Mouse (Mus musculus) midbrain, embryonic 12.5 days (tissue): Measurements from ENCODE around the gene Wdr83. TPM values are rescaled to one million over a fixed set of nuclear protein-coding genes. Genes with fewer than 3 reads are reported as not detected.

Experiments
- ATAC-seq: fragments of 200-750 bp; cut with Nextera tagmentation; 2 replicates; pipeline ENCODE4 v1.8.0; 2017; ENCODE audit warnings: low read depth, moderate TSS enrichment, moderate library complexity; ENCODE audit not compliant: low FRiP score
- H3K27ac ChIP-seq: fragments of 300-500 bp; sonication (generic); replicated peaks from 2 replicates; pipeline ENCODE4 v1.5.1; 2016; ENCODE audit warnings: mild to moderate bottlenecking
- H3K27me3 ChIP-seq: fragments of 300-500 bp; sonication (generic); 2 replicates; pipeline ENCODE4 v1.6.1; 2016; ENCODE audit warnings: mild to moderate bottlenecking
- H3K36me3 ChIP-seq: fragments of 300-500 bp; sonication (generic); 2 replicates; pipeline ENCODE4 v1.6.1; 2016
- H3K4me1 ChIP-seq: fragments of 300-500 bp; sonication (generic); 2 replicates; pipeline ENCODE4 v1.6.1; 2016
- H3K4me2 ChIP-seq: fragments of 300-500 bp; sonication (generic); replicated peaks from 2 replicates; pipeline ENCODE4 v1.6.1; 2016; ENCODE audit warnings: mild to moderate bottlenecking, moderate library complexity
- H3K4me3 ChIP-seq: fragments of 300-500 bp; sonication (generic); 2 replicates; pipeline ENCODE4 v1.5.1; 2016; ENCODE audit warnings: mild to moderate bottlenecking
- H3K9ac ChIP-seq: fragments of 300-500 bp; sonication (generic); replicated peaks from 2 replicates; pipeline ENCODE4 v1.6.1; 2016; ENCODE audit warnings: mild to moderate bottlenecking, moderate library complexity
- H3K9me3 ChIP-seq: fragments of 300-500 bp; sonication (generic); 2 replicates; pipeline ENCODE4 v1.6.1; 2016; ENCODE audit warnings: mild to moderate bottlenecking
- WGBS: fragments of 180-500 bp; shearing (Covaris S2); methylation state at CpG from one replicate; pipeline ENCODE4 v1.1.7; 2016; 5-methylcytosine and 5-hydroxymethylcytosine counted together
- microRNA-seq: library from miRNA; unstranded; fragments of <30 nt; microRNA quantifications from one replicate; pipeline ENCODE4, GENCODE M21; 2017
- polyA plus RNA-seq: library from polyadenylated mRNA; unstranded; fragments of >200 nt; fragmentation: Nextera tagmentation; extraction: Ambion mirVana; gene quantifications from 2 replicates; pipeline ENCODE4 v1.2.1, GENCODE M21; 2016

The Wdr83 gene
- polyA plus RNA-seq, 1 experiment from 2014 or later = 54.2 TPM

DNA sequence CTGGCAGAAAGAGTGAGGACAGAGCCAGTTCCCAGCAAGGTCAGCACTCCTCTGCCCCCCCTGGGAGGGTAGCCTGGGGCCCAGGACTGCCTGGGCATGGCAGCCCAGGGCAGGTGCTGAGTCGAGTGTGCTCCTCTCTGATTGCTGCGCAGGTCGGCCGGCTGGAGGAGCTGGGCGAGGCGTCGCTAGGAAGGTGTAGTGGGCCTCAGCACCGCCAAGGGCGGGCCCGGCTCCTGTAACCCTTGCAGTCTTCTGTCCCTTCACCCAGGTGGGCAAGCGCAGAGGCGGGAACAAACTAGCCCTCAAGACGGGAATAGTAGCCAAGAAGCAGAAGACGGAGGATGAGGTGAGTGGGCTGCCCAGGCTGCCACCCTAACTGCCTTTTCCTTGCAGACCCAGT is 51.8 kb downstream of the Wdr83 start:
- WGBS = 90% methylated on average over 14 of the region's 14 CpGs
- 0 out of 2 replicates have a peak overlapping the region, but pooled peaks have one; percentile 22 for H3K27ac ChIP-seq
- peaks cover 42% of the 10 kb centered on the region for H3K36me3 ChIP-seq
- H3K4me2 ChIP-seq = peak overlapping the region; percentile 80; the same call in 1 of the 2 replicates
- no peaks in the 10 kb centered on the region for H3K27me3 ChIP-seq
- no peak for ATAC-seq
- H3K4me1 ChIP-seq = peaks cover 33% of the 10 kb centered on the region
- H3K4me3 ChIP-seq = 0 out of 2 replicates have a peak overlapping the region, but pooled peaks have one; percentile 82
- H3K9me3 ChIP-seq = no peaks in the 10 kb centered on the region
- no peak overlapping the region for H3K9ac ChIP-seq

DNA sequence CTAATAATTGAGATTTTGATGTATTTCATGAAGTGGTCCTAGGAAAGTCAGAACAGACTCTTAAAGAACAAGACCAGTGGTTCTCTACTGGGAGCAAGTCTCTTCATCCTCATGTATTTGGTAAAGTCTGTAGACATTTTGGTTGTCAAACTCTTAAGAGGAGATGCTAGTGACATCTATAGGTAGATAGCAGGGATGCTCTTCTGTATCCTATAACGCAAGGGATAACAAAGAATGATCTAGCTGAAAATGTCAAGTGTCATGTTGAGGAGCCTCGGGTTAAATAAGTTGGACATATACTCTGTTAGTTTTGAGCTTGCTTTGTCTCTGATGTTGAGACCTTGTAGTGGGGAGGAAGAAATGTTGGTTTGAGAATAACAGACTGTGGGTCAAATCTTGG is 53.2 kb downstream of the Wdr83 start:
- Histone ChIP-seq H3K9me3 (no peaks in the 10 kb centered on the region), H3K27me3 (no peaks in the 10 kb centered on the region), H3K4me2 (peak overlapping the region; percentile 80), H3K4me3 (peak overlapping the region; percentile 82), H3K27ac (no peak overlapping the region), H3K4me1 (peaks cover 37% of the 10 kb centered on the region), H3K36me3 (peaks cover 48% of the 10 kb centered on the region), H3K9ac (peak overlapping the region; percentile 95)
- ATAC-seq = no peak
- WGBS = 31% methylated on average over 2 of the region's 2 CpGs

GRCm38 (mm10) chr8:85027516-85027855 is 53.6 kb downstream of the Wdr83 start:
- no peaks in the 10 kb centered on the region for H3K9me3 ChIP-seq
- WGBS = 2% methylated on average over 13 of the region's 13 CpGs
- peak overlapping the region; percentile 78 for H3K27ac ChIP-seq
- H3K9ac ChIP-seq = peak overlapping the region; percentile 95
- peaks cover 37% of the 10 kb centered on the region for H3K4me1 ChIP-seq
- no peaks in the 10 kb centered on the region for H3K27me3 ChIP-seq
- H3K4me2 ChIP-seq = peak overlapping the region; percentile 80
- H3K36me3 ChIP-seq = peaks cover 48% of the 10 kb centered on the region
- no peak for ATAC-seq
- peak overlapping the region; percentile 82 for H3K4me3 ChIP-seq

DNA sequence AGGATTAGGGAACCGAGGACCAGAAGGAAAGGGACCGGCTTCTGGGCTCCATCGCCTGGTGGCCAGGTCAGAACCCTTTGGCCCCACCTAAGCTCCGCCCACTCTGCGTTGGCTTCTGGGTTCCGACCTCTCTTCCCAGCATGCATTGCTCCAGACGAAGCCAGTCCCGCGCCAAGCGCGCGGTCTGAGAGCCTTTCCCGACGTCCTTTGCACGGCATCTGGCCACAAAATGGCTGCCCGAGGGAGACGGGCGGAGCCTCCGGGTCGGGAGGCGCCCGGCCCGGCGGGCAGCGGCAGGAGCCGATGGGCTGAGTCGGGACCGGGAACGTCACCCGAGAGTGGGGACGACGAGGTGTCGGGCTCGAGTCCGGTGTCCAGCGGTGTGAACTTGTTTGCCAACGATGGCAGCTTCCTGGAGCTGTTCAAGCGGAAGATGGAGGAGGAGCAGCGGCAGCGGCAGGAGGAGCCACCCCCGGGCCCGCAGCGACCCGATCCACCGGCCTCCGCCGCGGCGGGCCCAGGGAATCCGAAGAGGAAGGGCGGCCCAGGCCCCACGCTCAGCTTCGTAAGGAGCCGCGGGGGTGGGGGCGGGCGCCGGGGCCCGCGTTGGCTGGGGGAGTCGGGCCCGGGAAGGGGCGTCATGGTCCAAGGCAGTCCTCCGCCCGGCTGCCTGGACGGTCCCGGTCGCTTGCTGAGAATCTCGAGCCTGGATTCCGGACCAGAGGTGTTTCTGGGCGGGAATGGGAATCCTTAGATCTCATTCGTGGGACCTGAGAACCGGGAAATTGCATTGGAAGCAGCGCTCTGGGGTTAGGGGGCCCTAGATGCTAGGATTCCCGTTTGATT is 54.2 kb downstream of the Wdr83 start, which contains the start of gene Trir:
Gene Trir, plus strand, starts transcription at position 154 of the 846 bp plus-strand sequence.
- Histone ChIP-seq H3K4me2 (peak within 1 kb of the TSS; percentile 99), H3K36me3 (peaks cover 48% of the 10 kb centered on the region), H3K4me3 (peak within 1 kb of the TSS; percentile 82), H3K9ac (peak within 1 kb of the TSS; percentile 95), H3K9me3 (no peaks in the 10 kb centered on the region), H3K27ac (peak within 1 kb of the TSS; percentile 78), H3K4me1 (peaks cover 37% of the 10 kb centered on the region), H3K27me3 (no peaks in the 10 kb centered on the region)
- under 1% methylated on average over 62 of the region's 75 CpGs for WGBS
- peak; percentile 80 for ATAC-seq

GRCm38 (mm10) chr8:85025098-85025932 is 55.8 kb downstream of the Wdr83 start, which contains the start of gene Asna1:
Gene Asna1, minus strand, starts transcription at chr8:85025281.
- peak within 1 kb of the TSS; percentile 99 for H3K4me2 ChIP-seq
- no peaks in the 10 kb centered on the region for H3K9me3 ChIP-seq
- peak within 1 kb of the TSS; percentile 76 for H3K9ac ChIP-seq
- H3K4me3 ChIP-seq = peak within 1 kb of the TSS; percentile 78
- H3K27me3 ChIP-seq = no peaks in the 10 kb centered on the region
- peaks cover 40% of the 10 kb centered on the region for H3K4me1 ChIP-seq
- peak within 1 kb of the TSS; percentile 77 for H3K27ac ChIP-seq
- peak; percentile 85 for ATAC-seq
- peaks cover 50% of the 10 kb centered on the region for H3K36me3 ChIP-seq
- WGBS = 7% methylated on average over 30 of the region's 30 CpGs

Small RNAs within 50 kb of the gene (microRNA-seq; reads per million reads assigned to microRNA genes)
- 3.5 reads per million, percentile 12 among the genes with 10 or more reads in this experiment for gene Gm23388
- gene Mir7070 = 1.2 reads per million

Other genes starting within 250 kb of the Wdr83 start
- 36.1 and 36.6 TPM in 2 replicates for gene Gadd45gip1, start 249.8 kb downstream of the Wdr83 start, polyA plus RNA-seq
- gene Rad23a, start 240.6 kb downstream of the Wdr83 start, polyA plus RNA-seq = 104 and 110 TPM in 2 replicates
- 640 and 681 TPM in 2 replicates for gene Calr, start 234.4 kb downstream of the Wdr83 start, polyA plus RNA-seq
- gene Farsa, start 224.3 kb downstream of the Wdr83 start, polyA plus RNA-seq = 105 and 113 TPM in 2 replicates
- 42.1 and 44.9 TPM in 2 replicates for gene Syce2, start 209.2 kb downstream of the Wdr83 start, polyA plus RNA-seq
- 33.1 and 33.9 TPM in 2 replicates for gene Gcdh, start 187.4 kb downstream of the Wdr83 start, polyA plus RNA-seq
- gene Klf1, start 179.4 kb downstream of the Wdr83 start, polyA plus RNA-seq = 4.3 and 4.5 TPM in 2 replicates
- gene Dnase2a, start 172.7 kb downstream of the Wdr83 start, polyA plus RNA-seq = 8.9 and 9.4 TPM in 2 replicates
- 29.3 and 34.3 TPM in 2 replicates for gene Mast1, start 143.9 kb downstream of the Wdr83 start, polyA plus RNA-seq
- 1.3 and 1.7 TPM in 2 replicates for gene Rtbdn, start 134.3 kb downstream of the Wdr83 start, polyA plus RNA-seq
- not detected in 2 replicates for gene Gm49661, start 111.9 kb downstream of the Wdr83 start, polyA plus RNA-seq
- gene Prdx2, start 111.7 kb downstream of the Wdr83 start, polyA plus RNA-seq = 1,292 and 1,309 TPM in 2 replicates
- gene Rnaseh2a, start 111.5 kb downstream of the Wdr83 start, polyA plus RNA-seq = 91.9 and 98.7 TPM in 2 replicates
- gene Junb, start 102.6 kb downstream of the Wdr83 start, polyA plus RNA-seq = 6.0 and 6.5 TPM in 2 replicates
- gene Hook2, start 90.7 kb downstream of the Wdr83 start, polyA plus RNA-seq = 17.7 and 18.7 TPM in 2 replicates
- gene Best2, start 66.8 kb downstream of the Wdr83 start, polyA plus RNA-seq = not detected in 2 replicates
- 137 and 146 TPM in 2 replicates for gene Asna1, start 56.0 kb downstream of the Wdr83 start, polyA plus RNA-seq
- gene Trir, start 54.5 kb downstream of the Wdr83 start, polyA plus RNA-seq = 164 and 178 TPM in 2 replicates
- 42.0 and 45.4 TPM in 2 replicates for gene Tnpo2, start 44.4 kb downstream of the Wdr83 start, polyA plus RNA-seq
- 40.7 and 41.6 TPM in 2 replicates for gene Fbxw9, start 21.3 kb downstream of the Wdr83 start, polyA plus RNA-seq
- gene Gm5741, start 13.3 kb downstream of the Wdr83 start, polyA plus RNA-seq = 0.92 and 0.94 TPM in 2 replicates
- 74.7 and 74.8 TPM in 2 replicates for gene Dhps, start 9.5 kb downstream of the Wdr83 start, polyA plus RNA-seq
- gene Wdr83os, start 566 bp downstream of the Wdr83 start, polyA plus RNA-seq = 114 and 119 TPM in 2 replicates
- gene Man2b1, start 2.0 kb upstream of the Wdr83 start, polyA plus RNA-seq = 19.2 and 20.7 TPM in 2 replicates
- 1.6 and 2.4 TPM in 2 replicates for gene Zfp791, start 41.8 kb upstream of the Wdr83 start, polyA plus RNA-seq
- gene Cks1brt, start 70.6 kb upstream of the Wdr83 start, polyA plus RNA-seq = not detected in 2 replicates
- gene Olfr371, start 144.7 kb upstream of the Wdr83 start, polyA plus RNA-seq = not detected in 2 replicates
- 98.4 and 98.9 TPM in 2 replicates for gene Orc6, start 218.3 kb upstream of the Wdr83 start, polyA plus RNA-seq
- gene Vps35, start 218.5 kb upstream of the Wdr83 start, polyA plus RNA-seq = 171 and 180 TPM in 2 replicates